Mouse (Mus musculus) MEL (cell line): ENCODE measurements around the gene Zfp36l1. TPM values are rescaled to one million over a fixed set of nuclear protein-coding genes. Genes with fewer than 3 reads are reported as not detected.

Experiments
- DNase-seq: peaks from one replicate; pipeline ENCODE4 v3.0.0; 2011; ENCODE audit warnings: low read depth, low spot score
- H3K27ac ChIP-seq: 2 replicates; pipeline ENCODE4 v1.5.1; 2012; ENCODE audit warnings: low read depth, mild to moderate bottlenecking, control low read depth, low read length, moderate library complexity; ENCODE audit not compliant: control insufficient read depth
- H3K27me3 ChIP-seq, 2 experiments: fragments of 150-350 bp in 1 of 2; sonication (generic) in 1 of 2; 2 replicates each; pipeline ENCODE4 v1.6.1; 2012; ENCODE audit warnings: low read length in 2 of 2, mild to moderate bottlenecking in 2 of 2, improper control_type of control experiment in 1 of 2, moderate library complexity in 1 of 2; ENCODE audit not compliant: insufficient read depth in 2 of 2, control insufficient read depth in 1 of 2
- H3K36me3 ChIP-seq, 2 experiments: 2 replicates each; pipeline ENCODE4 v1.6.1; 2012 to 2014; ENCODE audit warnings: low read length in 2 of 2, improper control_type of control experiment in 1 of 2, inconsistent platforms in 1 of 2, mild to moderate bottlenecking in 1 of 2; ENCODE audit not compliant: insufficient read depth in 2 of 2, control insufficient read depth in 1 of 2
- H3K4me1 ChIP-seq, 2 experiments: fragments of 150-350 bp in 1 of 2; sonication (generic) in 1 of 2; 2 replicates each; pipeline ENCODE4 v1.6.1; 2012; ENCODE audit warnings: low read length in 2 of 2, improper control_type of control experiment in 1 of 2, mild to moderate bottlenecking in 1 of 2; ENCODE audit not compliant: insufficient read depth in 2 of 2, control insufficient read depth in 1 of 2
- H3K4me3 ChIP-seq, 2 experiments: fragments of 150-350 bp in 1 of 2; sonication (generic) in 1 of 2; 2 replicates each; pipeline ENCODE4 v1.5.1; 2012; ENCODE audit warnings: low read depth in 2 of 2, low read length in 2 of 2, mild to moderate bottlenecking in 2 of 2, moderate library complexity in 2 of 2, control low read depth in 1 of 2, improper control_type of control experiment in 1 of 2; ENCODE audit not compliant: control insufficient read depth in 1 of 2, insufficient read depth in 1 of 2
- H3K79me2 ChIP-seq: 2 replicates; pipeline ENCODE4 v1.6.1; 2012; ENCODE audit warnings: mild to moderate bottlenecking, low read length, moderate library complexity; ENCODE audit not compliant: control insufficient read depth, poor library complexity, insufficient read depth
- H3K9ac ChIP-seq: 2 replicates; pipeline ENCODE4 v1.6.1; 2012; ENCODE audit warnings: low read depth, mild to moderate bottlenecking, control low read depth, low read length, moderate library complexity; ENCODE audit not compliant: control insufficient read depth, poor library complexity, severe bottlenecking
- H3K9me3 ChIP-seq: fragments of 150-350 bp; sonication (generic); replicated peaks from 2 replicates; pipeline ENCODE4 v1.6.1; 2012; ENCODE audit warnings: mild to moderate bottlenecking, low read length, improper control_type of control experiment, moderate library complexity; ENCODE audit not compliant: insufficient read depth
- BHLHE40 ChIP-seq: IDR thresholded peaks from 2 replicates; pipeline ENCODE4 v1.6.1; 2012; ENCODE audit warnings: low read depth, mild to moderate bottlenecking, inconsistent platforms, low read length, improper control_type of control experiment, borderline replicate concordance
- CHD2 ChIP-seq: IDR thresholded peaks from 2 replicates; pipeline ENCODE4 v1.6.1; 2011; ENCODE audit warnings: low read length, improper control_type of control experiment
- CTCF ChIP-seq, 3 experiments: IDR thresholded peaks in 2 of 3; conservative IDR thresholded peaks in 1 of 3; 2 replicates each; pipeline ENCODE4 v1.5.1; 2011 to 2012; ENCODE audit warnings: low read length in 3 of 3, low read depth in 2 of 3, mild to moderate bottlenecking in 2 of 3, improper control_type of control experiment in 1 of 3, inconsistent platforms in 1 of 3, mixed read lengths in 1 of 3, moderate library complexity in 1 of 3; ENCODE audit not compliant: control insufficient read depth in 1 of 3, insufficient read depth in 1 of 3, poor library complexity in 1 of 3, severe bottlenecking in 1 of 3
- E2F4 ChIP-seq: IDR thresholded peaks from 2 replicates; pipeline ENCODE4 v1.6.1; 2011; ENCODE audit warnings: low read depth, low read length, improper control_type of control experiment, borderline replicate concordance
- EP300 ChIP-seq, 2 experiments: IDR thresholded peaks; 2 replicates each; pipeline ENCODE4 v1.6.1; 2011; ENCODE audit warnings: improper control_type of control experiment in 2 of 2, low read length in 2 of 2, low read depth in 1 of 2, mild to moderate bottlenecking in 1 of 2
- HCFC1 ChIP-seq: IDR thresholded peaks from 2 replicates; pipeline ENCODE4 v1.6.1; 2012; ENCODE audit warnings: low read depth, mild to moderate bottlenecking, inconsistent platforms, low read length, improper control_type of control experiment, moderate library complexity
- JUND ChIP-seq: IDR thresholded peaks from 2 replicates; pipeline ENCODE4 v1.6.1; 2011; ENCODE audit warnings: low read depth, mild to moderate bottlenecking, improper control_type of control experiment, low read length
- KAT2A ChIP-seq: conservative IDR thresholded peaks from 2 replicates; pipeline ENCODE4 v1.6.1; 2012; ENCODE audit warnings: low read depth, low read length, improper control_type of control experiment, inconsistent platforms
- MAX ChIP-seq: IDR thresholded peaks from 2 replicates; pipeline ENCODE4 v1.6.1; 2011; ENCODE audit warnings: low read length, improper control_type of control experiment
- MEF2A ChIP-seq: IDR thresholded peaks from 2 replicates; pipeline ENCODE4 v1.6.1; 2014; ENCODE audit warnings: low read depth, mild to moderate bottlenecking, inconsistent platforms, low read length, improper control_type of control experiment; ENCODE audit not compliant: poor library complexity, insufficient replicate concordance, severe bottlenecking; ENCODE audit errors: extremely low read depth
- NELFE ChIP-seq: IDR thresholded peaks from 2 replicates; pipeline ENCODE4 v1.6.1; 2011; ENCODE audit warnings: low read depth, low read length, improper control_type of control experiment
- NRF1 ChIP-seq: IDR thresholded peaks from 2 replicates; pipeline ENCODE4 v1.6.1; 2014; ENCODE audit warnings: low read depth, mild to moderate bottlenecking, inconsistent platforms, low read length, improper control_type of control experiment, moderate library complexity; ENCODE audit not compliant: poor library complexity, insufficient read depth, severe bottlenecking
- POLR2AphosphoS2 ChIP-seq: IDR thresholded peaks from 2 replicates; pipeline ENCODE4 v1.6.1; 2011; ENCODE audit warnings: low read length, improper control_type of control experiment
- POLR2AphosphoS5 ChIP-seq: IDR thresholded peaks from 2 replicates; pipeline ENCODE4 v1.6.1; 2012; ENCODE audit warnings: low read depth, borderline replicate concordance, mild to moderate bottlenecking, inconsistent platforms, low read length, moderate library complexity, mixed read lengths
- SMC3 ChIP-seq: IDR thresholded peaks from 2 replicates; pipeline ENCODE4 v1.6.1; 2011; ENCODE audit warnings: low read depth, low read length, improper control_type of control experiment
- TAL1 ChIP-seq: IDR thresholded peaks from 2 replicates; pipeline ENCODE4 v1.6.1; 2012; ENCODE audit warnings: mild to moderate bottlenecking, inconsistent platforms, low read length, moderate library complexity, mixed read lengths
- TBP ChIP-seq: IDR thresholded peaks from 2 replicates; pipeline ENCODE4 v1.8.0; 2011; ENCODE audit warnings: low read depth, low read length, improper control_type of control experiment
- USF1 ChIP-seq: IDR thresholded peaks from 2 replicates; pipeline ENCODE4 v1.6.1; 2014; ENCODE audit warnings: low read depth, mild to moderate bottlenecking, inconsistent platforms, low read length, improper control_type of control experiment, moderate library complexity
- USF2 ChIP-seq, 2 experiments: IDR thresholded peaks; 2 replicates each; pipeline ENCODE4 v1.6.1; 2011 to 2012; ENCODE audit warnings: improper control_type of control experiment in 2 of 2, low read length in 2 of 2, borderline replicate concordance in 1 of 2, inconsistent platforms in 1 of 2, low read depth in 1 of 2, mild to moderate bottlenecking in 1 of 2; ENCODE audit not compliant: insufficient read depth in 1 of 2
- ZC3H11A ChIP-seq: IDR thresholded peaks from 2 replicates; pipeline ENCODE4 v1.6.1; 2012; ENCODE audit warnings: low read depth, mild to moderate bottlenecking, inconsistent platforms, low read length, improper control_type of control experiment
- ZKSCAN1 ChIP-seq: IDR thresholded peaks from 2 replicates; pipeline ENCODE4 v1.6.1; 2012; ENCODE audit warnings: low read depth, mild to moderate bottlenecking, inconsistent platforms, low read length, improper control_type of control experiment, moderate library complexity
- ZMIZ1 ChIP-seq: IDR thresholded peaks from 2 replicates; pipeline ENCODE4 v1.6.1; 2012; ENCODE audit warnings: low read depth, mild to moderate bottlenecking, inconsistent platforms, low read length, improper control_type of control experiment, moderate library complexity
- polyA plus RNA-seq, 2 experiments: library from polyadenylated mRNA; stranded (reverse) in 1 of 2; unstranded in 1 of 2; fragments of >175 nt in 1 of 2; fragments of >200 nt in 1 of 2; gene quantifications; 2 replicates each; pipeline versions ENCODE4 v1.2.1 to v1.2.4; 2012; ENCODE audit warnings: low replicate concordance in 2 of 2, low read depth in 1 of 2; ENCODE audit not compliant: insufficient read length in 2 of 2, insufficient read depth in 1 of 2, missing spikeins in 1 of 2
- total RNA-seq: library from RNA; depleted of rRNA; stranded (reverse); fragments of 300-350 nt; gene quantifications from 2 replicates; pipeline ENCODE4 v1.2.3, GENCODE M21; 2012

Gene Zfp36l1
- total and polyA plus RNA-seq, 3 experiments: 1.2 to 22.5 TPM; not detected in 1

DNA sequence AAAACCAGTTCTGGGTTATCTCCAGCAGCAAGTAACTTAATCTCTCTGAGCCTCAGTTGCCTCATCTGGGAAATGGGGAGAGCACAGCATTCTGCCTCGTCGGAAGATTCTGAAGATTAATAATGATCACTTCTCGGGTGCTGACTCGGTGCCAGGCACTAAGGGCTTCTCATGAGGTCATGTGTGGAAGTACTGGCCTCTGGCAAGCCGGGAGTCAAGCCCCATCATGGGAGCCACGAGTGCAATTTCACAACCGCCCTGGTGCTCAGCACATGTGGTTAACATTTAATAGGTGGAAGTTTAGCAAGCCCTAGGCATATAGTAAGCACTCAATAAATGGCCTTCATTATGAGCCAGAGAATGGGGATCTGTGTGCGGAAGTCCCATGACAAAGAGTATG lies 22.4 kb upstream of the Zfp36l1 start:
- Histone ChIP-seq H3K4me3 (no peak overlapping the region), H3K27ac (no peak overlapping the region), H3K4me1 (peaks cover 16 to 18% of the 10 kb centered on the region in 2 experiments), H3K9me3 (no peaks in the 10 kb centered on the region), H3K9ac (no peak overlapping the region), H3K27me3 (no peaks in the 10 kb centered on the region), H3K79me2 (peaks cover 2% of the 10 kb centered on the region; the same call in 1 of the 2 replicates), H3K36me3 (peaks cover 0 to 15% of the 10 kb centered on the region in 2 experiments; a peak in 2 of 4 replicates)
- no peak for DNase-seq
- TF ChIP-seq NRF1: no peak
- no peak for TF ChIP-seq TBP
- no peak for TF ChIP-seq ZKSCAN1
- no peak for TF ChIP-seq ZC3H11A
- TF ChIP-seq E2F4: no peak
- no peak for TF ChIP-seq SMC3
- no peak for TF ChIP-seq JUND
- no peak for TF ChIP-seq POLR2AphosphoS2
- TF ChIP-seq ZMIZ1: no peak
- no peak for TF ChIP-seq HCFC1
- no peak for TF ChIP-seq BHLHE40
- no peak for TF ChIP-seq CHD2
- TF ChIP-seq POLR2AphosphoS5: no peak
- no peak for TF ChIP-seq NELFE
- no peak for TF ChIP-seq MAX
- TF ChIP-seq USF2 (IDR thresholded peaks at IDR 0.05; ENCODE audit: borderline replicate concordance in 1 of 2, insufficient read depth in 1 of 2, low read depth in 1 of 2, low read length in 2 of 2): no peak
- no peak for TF ChIP-seq KAT2A
- TF ChIP-seq TAL1: no peak
- no peak for TF ChIP-seq USF1
- TF ChIP-seq MEF2A: no peak

DNA sequence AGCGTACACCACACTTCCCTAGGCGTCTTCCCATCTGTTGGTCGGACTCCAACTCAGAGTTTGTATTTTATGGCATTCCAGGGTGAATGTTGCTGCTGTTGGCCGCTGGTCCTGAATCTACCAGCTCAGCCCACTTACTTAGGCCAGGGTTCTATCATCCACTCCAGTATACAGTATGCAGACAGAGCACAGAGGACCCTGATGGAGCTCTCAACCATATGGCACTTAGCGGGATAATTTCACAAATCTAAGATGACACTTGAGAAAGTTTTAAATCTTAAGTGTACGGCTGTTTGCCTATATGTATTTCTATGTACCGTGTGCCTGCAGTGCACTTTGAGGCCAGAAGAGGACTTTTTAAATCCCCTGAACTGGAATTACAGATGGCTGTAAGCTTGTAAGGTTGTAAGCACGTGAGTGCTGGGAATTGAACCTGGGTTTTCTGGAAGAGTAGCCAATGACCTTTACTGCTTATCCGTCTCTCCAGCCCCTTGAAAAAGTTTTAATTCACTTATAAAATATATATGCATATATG lies 20.3 kb upstream of the Zfp36l1 start:
- H3K27ac ChIP-seq: no peak overlapping the region

More for the DNA sequence above, 20.3 kb upstream of the Zfp36l1 start:
- H3K36me3 ChIP-seq: peaks cover 0 to 17% of the 10 kb centered on the region in 2 experiments; a peak in 2 of 4 replicates
- peak overlapping the region; percentile 26; the same call in 1 of the 2 replicates for H3K9ac ChIP-seq
- no peaks in the 10 kb centered on the region for H3K9me3 ChIP-seq
- peak overlapping the region in 1 of 2 experiments; percentile 67; a peak in 2 of 4 replicates for H3K4me3 ChIP-seq
- peaks cover 16 to 20% of the 10 kb centered on the region in 2 experiments; a peak in 3 of 4 replicates for H3K4me1 ChIP-seq
- peaks cover 2% of the 10 kb centered on the region; the same call in 1 of the 2 replicates for H3K79me2 ChIP-seq
- peak; percentile 66 for DNase-seq
- H3K27me3 ChIP-seq: no peaks in the 10 kb centered on the region
- no peak for TF ChIP-seq EP300 (IDR thresholded peaks at IDR 0.05; ENCODE audit: low read depth in 1 of 2, low read length in 2 of 2)
- TF ChIP-seq CTCF (IDR thresholded peaks at IDR 0.05 in 2 of 3, conservative IDR thresholded peaks at IDR 0.05 in 1 of 3; ENCODE audit: control insufficient read depth in 1 of 3, insufficient read depth in 1 of 3, low read depth in 2 of 3, low read length in 3 of 3, poor library complexity in 1 of 3, severe bottlenecking in 1 of 3): peak in 2 of 3 experiments; percentile 2 to 32; a peak in 3 of 6 replicates
